Mouse (Mus musculus): Measurements from ENCODE around the gene Cdca5. TPM values are rescaled to one million over a fixed set of nuclear protein-coding genes. Genes with fewer than 3 reads are reported as not detected.

Cdca5 gene
- total and polyA plus RNA-seq, 2 experiments from 2014 or later = 3.0 to 4.7 TPM

DNA sequence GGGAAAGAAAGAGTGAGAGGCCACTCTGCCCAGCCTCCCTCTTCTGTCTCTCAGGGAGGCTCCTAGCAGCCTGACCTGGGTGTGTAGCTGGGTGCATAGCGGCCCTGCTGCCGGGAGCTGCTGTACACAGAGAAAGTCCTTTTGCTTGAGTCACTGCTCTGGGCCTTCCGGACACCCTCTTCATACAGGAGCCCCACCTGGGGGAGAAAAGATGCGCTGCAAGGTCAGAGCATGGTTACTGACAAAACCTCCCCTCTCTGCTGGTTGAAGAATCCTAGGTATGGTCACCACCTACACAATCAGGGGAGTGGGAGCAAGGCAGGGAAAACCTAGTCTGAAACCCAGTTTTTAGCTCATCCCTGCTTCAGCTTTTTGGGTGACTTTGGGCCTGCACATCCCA lies 15.8 kb upstream of the Cdca5 start:
- TF ChIP-seq CTCF (IDR thresholded peaks at IDR 0.05; ENCODE audit: low read depth) = no peak
- H3K9ac ChIP-seq = no peak overlapping the region
- ATAC-seq (no peak), DNase-seq (no peak)
- peaks cover 14% of the 10 kb centered on the region; the same call in 1 of the 2 replicates for H3K4me1 ChIP-seq (ENCODE audit: insufficient read depth)
- H3K27me3 ChIP-seq (ENCODE audit: insufficient read depth, low read length) = no peaks in the 10 kb centered on the region
- no peak overlapping the region for H3K4me2 ChIP-seq (ENCODE audit: low read depth)
- H3K36me3 ChIP-seq (ENCODE audit: insufficient read depth) = peaks cover 35% of the 10 kb centered on the region
- no peaks in the 10 kb centered on the region for H3K9me3 ChIP-seq (ENCODE audit: low read length)
- no peak overlapping the region for H3K4me3 ChIP-seq (ENCODE audit: low read depth, low read length)
- no peak overlapping the region for H3K27ac ChIP-seq (ENCODE audit: low read depth, low read length)
- 76% methylated on average over 4 of the region's 4 CpGs for WGBS

DNA sequence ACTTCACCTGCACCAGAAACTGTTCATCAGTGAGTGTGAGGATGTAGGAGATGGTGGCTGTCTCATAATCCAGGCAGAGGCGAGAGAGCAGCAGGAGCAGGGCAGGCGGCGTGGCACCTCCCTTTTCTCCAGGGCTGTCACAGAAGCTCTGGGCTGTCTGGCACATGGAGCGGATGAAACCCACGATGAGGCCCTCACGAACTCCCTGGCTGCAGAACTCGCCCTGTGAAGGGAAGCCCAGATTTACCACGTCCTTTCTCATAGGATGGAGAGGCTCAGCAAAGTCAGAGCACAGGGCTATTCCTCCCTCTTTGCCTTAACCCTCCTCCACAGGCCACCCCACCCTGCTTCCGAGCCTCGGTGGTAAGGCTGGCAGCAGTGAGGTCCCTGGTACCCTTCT lies 14.9 kb upstream of the Cdca5 start:
- ATAC-seq = no peak
- Histone ChIP-seq H3K27ac (ENCODE audit: low read depth, low read length) (no peak overlapping the region), H3K27me3 (ENCODE audit: insufficient read depth, low read length) (no peaks in the 10 kb centered on the region), H3K9ac (no peak overlapping the region), H3K4me2 (ENCODE audit: low read depth) (no peak overlapping the region), H3K9me3 (ENCODE audit: low read length) (no peaks in the 10 kb centered on the region), H3K4me3 (ENCODE audit: low read depth, low read length) (no peak overlapping the region), H3K36me3 (ENCODE audit: insufficient read depth) (peaks cover 36% of the 10 kb centered on the region), H3K4me1 (ENCODE audit: insufficient read depth) (peaks cover 14% of the 10 kb centered on the region; the same call in 1 of the 2 replicates)
- no peak for TF ChIP-seq CTCF (IDR thresholded peaks at IDR 0.05; ENCODE audit: low read depth)
- no peak for DNase-seq
- 96% methylated on average over 10 of the region's 10 CpGs for WGBS

DNA sequence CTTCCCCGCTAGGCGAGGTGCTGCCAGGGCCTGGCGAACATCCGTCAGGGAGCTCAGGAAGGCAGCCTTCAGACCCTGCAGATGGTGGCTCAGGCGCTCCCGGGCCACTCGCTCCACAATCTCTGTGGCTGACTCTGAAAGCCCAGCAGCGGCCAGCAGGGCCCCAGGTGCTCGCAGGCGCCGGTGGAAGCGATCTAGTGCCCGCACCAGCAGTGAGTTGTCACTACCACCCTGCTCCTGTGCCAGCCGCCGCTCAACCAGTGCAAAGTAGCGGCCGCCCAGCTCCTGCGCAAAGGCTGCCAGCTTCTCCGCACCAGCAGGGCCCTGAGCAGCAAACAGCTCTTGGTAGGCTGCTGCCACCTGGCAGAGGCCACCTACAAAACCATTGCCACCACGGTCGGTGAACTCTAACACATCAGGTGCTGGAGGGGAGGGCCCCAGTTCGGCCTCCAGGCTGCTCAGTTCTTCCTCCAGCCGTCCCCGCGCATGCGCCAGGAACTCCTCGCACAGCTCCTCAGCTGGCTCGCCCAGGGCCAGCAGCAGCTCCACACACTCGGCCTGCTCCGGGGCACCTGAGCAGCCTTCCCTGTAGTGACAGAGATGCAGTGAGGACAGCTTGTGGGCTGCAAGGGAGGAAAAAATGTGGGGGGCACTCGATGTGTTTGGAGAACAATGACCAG lies 14.1 kb upstream of the Cdca5 start:
- H3K27me3 ChIP-seq (ENCODE audit: insufficient read depth, low read length) = no peaks in the 10 kb centered on the region
- peaks cover 41% of the 10 kb centered on the region for H3K36me3 ChIP-seq (ENCODE audit: insufficient read depth)
- DNase-seq (no peak), ATAC-seq (no peak)
- WGBS = 93% methylated on average over 31 of the region's 31 CpGs
- no peak overlapping the region for H3K4me2 ChIP-seq (ENCODE audit: low read depth)
- H3K9ac ChIP-seq = no peak overlapping the region
- peaks cover 12% of the 10 kb centered on the region; the same call in 1 of the 2 replicates for H3K4me1 ChIP-seq (ENCODE audit: insufficient read depth)
- no peak for TF ChIP-seq CTCF (IDR thresholded peaks at IDR 0.05; ENCODE audit: low read depth)
- H3K9me3 ChIP-seq (ENCODE audit: low read length) = no peaks in the 10 kb centered on the region
- no peak overlapping the region for H3K4me3 ChIP-seq (ENCODE audit: low read depth, low read length)
- no peak overlapping the region for H3K27ac ChIP-seq (ENCODE audit: low read depth, low read length)

DNA sequence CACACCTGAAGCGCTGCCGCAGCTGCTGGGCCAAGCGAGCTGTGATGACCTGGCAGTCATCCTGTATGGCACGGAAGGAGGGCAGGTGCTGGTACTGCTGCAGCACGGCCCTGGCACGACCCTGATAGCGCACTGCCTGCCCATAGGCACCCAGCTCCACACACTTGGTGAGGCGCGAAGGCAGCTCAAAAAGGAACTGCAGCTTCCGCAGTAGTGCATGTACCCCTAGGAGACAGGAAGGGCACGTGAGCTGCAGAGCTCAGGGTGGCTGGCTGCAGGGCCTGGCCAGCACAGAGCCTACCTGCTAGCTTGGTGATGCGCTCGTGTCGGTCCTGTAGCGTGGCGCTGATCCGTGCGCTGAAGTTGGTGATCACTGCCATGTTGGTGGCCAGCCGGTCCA lies 13.5 kb upstream of the Cdca5 start:
- H3K36me3 ChIP-seq (ENCODE audit: insufficient read depth) = peaks cover 41% of the 10 kb centered on the region
- H3K27me3 ChIP-seq (ENCODE audit: insufficient read depth, low read length) = no peaks in the 10 kb centered on the region
- no peak overlapping the region for H3K9ac ChIP-seq
- no peak overlapping the region for H3K27ac ChIP-seq (ENCODE audit: low read depth, low read length)
- 95% methylated on average over 19 of the region's 19 CpGs for WGBS
- no peak overlapping the region for H3K4me2 ChIP-seq (ENCODE audit: low read depth)
- TF ChIP-seq CTCF (IDR thresholded peaks at IDR 0.05; ENCODE audit: low read depth) = no peak
- no peak for ATAC-seq
- peaks cover 13% of the 10 kb centered on the region; the same call in 1 of the 2 replicates for H3K4me1 ChIP-seq (ENCODE audit: insufficient read depth)
- no peaks in the 10 kb centered on the region for H3K9me3 ChIP-seq (ENCODE audit: low read length)
- H3K4me3 ChIP-seq (ENCODE audit: low read depth, low read length) = no peak overlapping the region
- DNase-seq = no peak

DNA sequence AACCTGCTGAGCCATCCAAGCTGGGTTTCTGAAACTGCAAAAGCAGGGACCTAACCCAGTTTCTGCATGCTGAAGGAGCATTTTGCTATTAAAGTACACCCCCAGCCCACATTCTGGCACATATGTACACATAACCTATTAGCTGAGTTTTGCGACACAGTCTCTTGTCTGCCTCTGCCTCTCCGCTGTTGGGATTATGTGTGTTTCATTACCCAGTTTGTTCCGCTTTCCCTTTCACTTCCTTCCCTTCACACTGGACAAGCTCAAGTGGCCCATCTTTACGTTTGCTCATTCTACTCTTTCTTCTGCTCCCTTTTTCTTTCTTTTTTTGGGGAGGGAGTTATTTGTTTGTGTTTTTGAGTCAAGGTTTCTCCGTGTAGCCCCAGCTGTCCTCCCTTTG lies 10.9 kb upstream of the Cdca5 start:
- DNase-seq (no peak), ATAC-seq (no peak)
- H3K9ac ChIP-seq = no peak overlapping the region
- peaks cover 7% of the 10 kb centered on the region; the same call in 1 of the 2 replicates for H3K4me1 ChIP-seq (ENCODE audit: insufficient read depth)
- 92% methylated on average over 5 of the region's 5 CpGs for WGBS
- no peak overlapping the region for H3K27ac ChIP-seq (ENCODE audit: low read depth, low read length)
- H3K36me3 ChIP-seq (ENCODE audit: insufficient read depth) = peaks cover 39% of the 10 kb centered on the region
- H3K4me2 ChIP-seq (ENCODE audit: low read depth) = no peak overlapping the region
- H3K4me3 ChIP-seq (ENCODE audit: low read depth, low read length) = no peak overlapping the region
- TF ChIP-seq CTCF (IDR thresholded peaks at IDR 0.05; ENCODE audit: low read depth) = no peak
- H3K27me3 ChIP-seq (ENCODE audit: insufficient read depth, low read length) = no peaks in the 10 kb centered on the region
- no peaks in the 10 kb centered on the region for H3K9me3 ChIP-seq (ENCODE audit: low read length)

DNA sequence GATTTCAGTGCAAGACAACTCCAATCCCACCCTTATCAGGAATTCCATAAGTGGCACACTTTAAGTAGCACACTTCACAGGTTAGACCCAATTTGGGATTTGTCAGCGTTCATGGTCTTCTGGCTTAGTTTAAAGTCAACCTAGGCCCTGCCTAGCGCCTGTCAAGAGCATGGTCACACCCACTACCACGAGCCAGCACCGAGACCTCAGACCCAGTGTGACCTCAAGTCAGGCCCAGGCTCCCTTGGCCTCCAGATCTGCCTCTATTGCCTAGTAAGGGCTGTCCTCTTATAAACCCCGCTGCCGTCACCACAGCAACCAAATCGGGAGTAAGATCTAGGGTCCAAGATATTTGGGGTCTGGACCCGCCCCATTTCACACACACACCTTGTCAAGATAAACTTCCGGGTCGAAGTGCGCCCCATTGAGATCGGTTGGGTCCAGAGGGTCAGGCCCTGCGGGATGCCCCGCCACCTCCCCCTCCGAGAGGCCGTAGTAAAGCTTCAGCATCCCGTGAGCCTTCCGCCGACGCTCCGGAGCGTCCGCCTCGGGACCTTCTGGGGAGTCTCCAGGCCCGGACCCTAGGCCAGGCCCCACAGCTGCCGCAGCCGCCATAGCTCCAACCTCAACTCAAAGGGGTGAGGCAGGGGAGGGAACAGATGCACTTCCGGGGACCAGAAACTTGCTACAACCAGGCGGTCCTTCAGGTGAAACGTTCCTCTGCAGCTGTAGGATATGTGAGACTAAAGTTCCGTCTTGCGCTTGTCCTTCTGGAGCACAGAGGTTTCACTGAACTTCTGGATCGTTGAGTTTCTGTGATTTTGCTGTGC lies 8.0 kb upstream of the Cdca5 start, which contains the start of gene Vps51:
Gene Vps51 (minus strand): TSS at position 668 of the 830 bp plus-strand sequence.
- peak within 1 kb of the TSS; percentile 80 for H3K27ac ChIP-seq (ENCODE audit: low read depth, low read length)
- peak within 1 kb of the TSS; percentile 75 for H3K4me2 ChIP-seq (ENCODE audit: low read depth)
- ATAC-seq (peak; percentile 96), DNase-seq (peak; percentile 93)
- H3K4me1 ChIP-seq (ENCODE audit: insufficient read depth) = peaks cover 7% of the 10 kb centered on the region; the same call in 1 of the 2 replicates
- peak within 1 kb of the TSS; percentile 60 for H3K4me3 ChIP-seq (ENCODE audit: low read depth, low read length)
- under 1% methylated on average over 33 of the region's 33 CpGs for WGBS
- no peak for TF ChIP-seq CTCF (IDR thresholded peaks at IDR 0.05; ENCODE audit: low read depth)
- H3K9me3 ChIP-seq (ENCODE audit: low read length) = no peaks in the 10 kb centered on the region
- no peaks in the 10 kb centered on the region for H3K27me3 ChIP-seq (ENCODE audit: insufficient read depth, low read length)
- H3K36me3 ChIP-seq (ENCODE audit: insufficient read depth) = peaks cover 34% of the 10 kb centered on the region
- peak within 1 kb of the TSS; percentile 68 for H3K9ac ChIP-seq

DNA sequence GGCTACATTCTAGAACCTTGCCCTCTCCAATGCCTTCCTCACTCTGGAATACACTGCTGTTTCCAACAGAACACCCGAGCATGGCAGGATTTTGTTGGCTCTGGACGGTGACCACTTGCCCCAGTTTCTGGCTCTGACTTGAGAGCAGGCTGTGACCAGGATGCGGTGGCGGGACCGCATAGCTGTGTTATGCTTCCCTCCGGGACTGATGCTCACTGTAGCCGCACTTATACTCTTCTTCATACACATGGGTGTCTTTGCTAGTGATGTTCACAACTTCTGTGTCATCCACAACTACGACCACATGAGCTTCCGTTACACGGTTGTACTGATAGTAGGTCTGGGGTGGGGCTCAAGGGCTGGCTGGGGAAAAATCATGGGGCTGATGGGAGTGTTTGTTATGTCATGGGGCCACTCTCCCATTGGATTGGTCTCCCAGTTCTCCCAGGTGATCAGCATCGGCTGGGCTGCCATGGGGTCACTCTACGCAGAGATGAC lies 4.8 kb upstream of the Cdca5 start, which contains the start of gene Tmem262:
Gene Tmem262 (plus strand): TSS at position 51 of the 498 bp plus-strand sequence.
- no peak for ATAC-seq
- DNase-seq = no peak
- Histone ChIP-seq H3K4me1 (ENCODE audit: insufficient read depth) (peaks cover 15% of the 10 kb centered on the region; the same call in 1 of the 2 replicates), H3K9me3 (ENCODE audit: low read length) (no peaks in the 10 kb centered on the region), H3K4me2 (ENCODE audit: low read depth) (no peak within 1 kb of the TSS), H3K9ac (no peak within 1 kb of the TSS), H3K27ac (ENCODE audit: low read depth, low read length) (no peak within 1 kb of the TSS), H3K27me3 (ENCODE audit: insufficient read depth, low read length) (no peaks in the 10 kb centered on the region), H3K4me3 (ENCODE audit: low read depth, low read length) (no peak within 1 kb of the TSS), H3K36me3 (ENCODE audit: insufficient read depth) (peaks cover 41% of the 10 kb centered on the region)
- 92% methylated on average over 12 of the region's 12 CpGs for WGBS
- no peak for TF ChIP-seq CTCF (IDR thresholded peaks at IDR 0.05; ENCODE audit: low read depth)

Measured in forebrain, postnatal 0 days (tissue).